Mouse (Mus musculus) C3H10T1/2 (cell line): Measurements from ENCODE around the gene Olfr434. TPM values are rescaled to one million over a fixed set of nuclear protein-coding genes. Genes with fewer than 3 reads are reported as not detected.

Experiments
- polyA plus RNA-seq, 2 experiments: library from polyadenylated mRNA; unstranded; fragments of >200 nt; fragmentation: generic; extraction: Trizol; gene quantifications; one replicate each; pipeline ENCODE4 v1.2.1; 2012; ENCODE audit warnings: missing spikeins in 2 of 2

Gene Olfr434
- not detected for polyA plus RNA-seq

GRCm38 (mm10) chr6:43212873-43213272 lies at the start of gene Olfr434:
TSS of gene Olfr434 (plus strand) at chr6:43213021.

GRCm38 (mm10) chr6:43171840-43172239 lies 41.0 kb upstream of the Olfr434 start, which contains the start of gene Olfr13:
TSS of gene Olfr13 (plus strand) at chr6:43172140.

GRCm38 (mm10) chr6:43196781-43197180 lies 16.0 kb upstream of the Olfr434 start, which contains the start of gene Olfr435:
TSS of gene Olfr435 (plus strand) at chr6:43197146.

GRCm38 (mm10) chr6:43231255-43231654 lies 18.4 kb downstream of the Olfr434 start, which contains the start of gene Olfr47:
TSS of gene Olfr47 (plus strand) at chr6:43231529.

GRCm38 (mm10) chr6:43265363-43266041 lies 52.7 kb downstream of the Olfr434 start, which contains the start of gene Arhgef5:
TSS of gene Arhgef5 (plus strand) at chr6:43265582.

Other genes with a start within 250 kb of the Olfr434 start
- not detected for gene Olfr441, start 106.7 kb upstream of the Olfr434 start, polyA plus RNA-seq
- not detected for gene Olfr237-ps1, start 66.5 kb upstream of the Olfr434 start, polyA plus RNA-seq
- not detected for gene Olfr437, start 49.7 kb upstream of the Olfr434 start, polyA plus RNA-seq
- gene Olfr13, start 40.9 kb upstream of the Olfr434 start, polyA plus RNA-seq, result not detected
- not detected for gene Olfr435, start 15.9 kb upstream of the Olfr434 start, polyA plus RNA-seq
- not detected for gene Olfr47, start 18.5 kb downstream of the Olfr434 start, polyA plus RNA-seq
- gene Arhgef5, start 52.6 kb downstream of the Olfr434 start, polyA plus RNA-seq, result under 1 TPM; 0.11 to 0.48 TPM
- not detected for gene Nobox, start 96.5 kb downstream of the Olfr434 start, polyA plus RNA-seq